9 mouse cellular contexts compared by ENCODE assay signal in the genomic region with DNA sequence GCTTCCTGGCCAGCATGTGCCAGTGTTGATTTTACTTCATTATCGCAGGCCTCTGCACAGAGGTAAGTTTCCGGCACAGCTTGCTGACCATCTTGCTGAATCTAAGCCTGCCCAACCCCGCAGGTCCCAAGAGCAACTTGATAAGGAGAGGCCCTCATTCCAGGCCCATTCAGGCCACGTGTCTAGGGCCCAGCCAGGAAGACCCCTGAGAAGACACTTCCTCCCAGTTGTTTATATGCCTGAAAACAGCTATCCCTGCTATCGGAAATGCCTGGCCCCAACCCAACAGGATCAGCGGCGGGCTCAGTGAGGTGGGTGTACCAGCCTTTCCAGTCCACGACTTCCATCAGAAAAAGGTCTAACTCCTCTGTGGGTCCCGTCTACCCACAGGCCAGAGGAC.
DNase-seq lines count a peak whose midpoint lies in the region; ATAC-seq lines count a peak whose summit lies in the region.
"Had no signal": no experiment of that assay in that cellular context is flagged by ENCODE, and none has a peak within 500 bp of the region (broad histone marks: within the 10 kb centered on the region; RNA-seq: fewer than 3 reads in every experiment).

No protein-coding gene starts in this region.

- peak overlapping the region; percentile 89 for H3K27ac ChIP-seq in intestine, embryonic 15.5 days
- H3K27ac ChIP-seq: midbrain, embryonic 12.5 days had no signal

- H3K4me2 ChIP-seq in intestine, embryonic 15.5 days (replicated peaks), result 0 out of 2 replicates have a peak overlapping the region, but pooled peaks have one; percentile 0

- H3K36me3 ChIP-seq in intestine, embryonic 15.5 days, result no peaks in the 10 kb centered on the region
- H3K36me3 ChIP-seq: midbrain, embryonic 12.5 days had no signal

- H3K4me1 ChIP-seq in intestine, embryonic 15.5 days (replicated peaks), result peaks cover 54% of the 10 kb centered on the region

- H3K27me3 ChIP-seq in intestine, embryonic 15.5 days (replicated peaks), result no peaks in the 10 kb centered on the region

- peak; percentile 37 for ATAC-seq in intestine, embryonic 15.5 days

- no peak overlapping the region for H3K4me3 ChIP-seq in intestine, embryonic 15.5 days (replicated peaks)

- DNase-seq in kidney, adult 11 months, result peak; percentile 25
- no peak for DNase-seq in kidney, adult 9 months
- DNase-seq in kidney, postnatal 25 days, result peak; percentile 40 to 48
- DNase-seq in lung, postnatal 36 days, result peak; percentile 54
- DNase-seq in left cerebral cortex, adult 18-20 months (ENCODE audit: low spot score in 2 of 2), result no peak
- DNase-seq in right cerebral cortex, postnatal 14 days, result no peak
- DNase-seq in cerebellum, adult 11 months, result no peak

- WGBS in intestine, embryonic 15.5 days, result 37% methylated on average over 9 of the region's 9 CpGs

- H3K9ac ChIP-seq in intestine, embryonic 15.5 days, result no peak overlapping the region

- no peaks in the 10 kb centered on the region for H3K9me3 ChIP-seq in intestine, embryonic 15.5 days
- H3K9me3 ChIP-seq: midbrain, embryonic 12.5 days had no signal

Comparison
In these comparisons a context has a peak if more than half of its experiments do, and no peak if none do; other contexts are left out.
1. DNase-seq: peak in kidney, adult 11 months (single experiment), kidney, postnatal 25 days (2 of 2) and lung, postnatal 36 days (single experiment); none in kidney, adult 9 months (single experiment), left cerebral cortex, adult 18-20 months (0 of 2), right cerebral cortex, postnatal 14 days (single experiment) and cerebellum, adult 11 months (single experiment).